Mouse (Mus musculus) kidney, postnatal 10 days (tissue): ENCODE results near the gene Midn.
A peak's percentile ranks its signal among the peaks of the same experiment; 100 is the strongest.

Source experiments
- DNase-seq: peaks from one replicate; pipeline ENCODE4 v3.0.0; 2021; ENCODE audit warnings: mixed read lengths

Midn gene

DNA sequence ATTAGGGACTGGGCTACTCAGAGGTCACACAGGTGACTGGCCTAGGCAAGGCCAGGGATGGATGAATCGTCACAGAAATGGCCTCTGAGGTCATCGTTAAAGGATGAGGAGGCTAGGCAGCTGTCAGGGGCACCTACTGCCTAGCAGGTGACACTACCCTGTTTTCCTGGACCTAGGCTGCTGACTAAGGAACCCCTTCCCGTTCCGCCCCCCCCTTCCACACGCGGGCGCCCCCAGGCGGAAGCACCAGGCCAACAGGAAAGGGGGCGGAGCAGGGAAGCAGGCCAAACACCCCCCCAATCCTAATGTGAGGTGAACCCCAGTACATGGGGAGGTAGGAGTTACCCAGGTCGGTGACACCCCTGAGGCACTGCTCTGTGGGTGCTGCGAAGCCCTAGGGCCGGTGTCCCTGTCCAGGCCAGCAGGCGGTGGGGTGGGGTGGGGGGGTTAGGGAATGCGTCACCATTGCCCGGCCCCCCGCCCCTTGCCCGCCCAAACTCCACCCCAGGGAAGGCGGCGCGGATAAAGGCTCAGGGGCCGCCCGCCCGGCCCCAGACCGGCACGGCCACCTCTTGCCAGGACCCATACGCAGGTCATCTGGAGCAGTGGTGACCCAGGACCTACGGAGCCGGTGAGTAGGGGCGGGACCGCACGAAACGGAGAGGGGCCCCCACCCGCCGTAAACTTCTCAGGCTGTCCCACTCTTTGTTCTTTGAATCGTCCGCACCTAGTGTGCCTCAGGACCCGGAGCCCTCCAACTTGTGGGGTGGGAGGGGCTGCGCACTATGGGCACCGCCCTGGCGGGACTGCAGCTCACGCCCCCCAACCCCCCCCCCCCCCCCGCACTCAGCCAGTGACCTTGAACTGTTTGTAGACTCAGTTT, at the start of gene Midn:
Gene Midn (plus strand): TSS at position 554 of the 883 bp plus-strand sequence.
- DNase-seq: peak; percentile 93

DNA sequence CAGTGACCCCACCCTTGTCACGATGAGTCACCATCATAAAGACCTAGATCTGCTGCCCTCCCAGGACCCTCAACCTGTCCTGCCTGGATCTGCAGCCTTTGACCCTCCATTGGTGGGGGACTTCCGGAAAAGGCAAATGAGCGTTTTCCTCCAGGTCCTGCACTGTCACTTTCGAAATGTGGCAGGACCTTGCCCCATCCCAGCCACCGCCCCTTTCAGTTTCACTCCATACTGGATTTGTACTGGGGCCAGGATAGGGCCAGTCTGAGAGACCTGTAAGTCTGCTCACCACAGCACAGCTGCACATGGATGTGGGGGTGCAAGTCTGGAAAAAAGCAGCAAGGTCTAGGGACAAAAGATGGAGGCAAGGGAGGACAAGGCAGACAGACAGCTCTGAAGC, 49.4 kb upstream of the Midn start:
- DNase-seq: peak; percentile 27

DNA sequence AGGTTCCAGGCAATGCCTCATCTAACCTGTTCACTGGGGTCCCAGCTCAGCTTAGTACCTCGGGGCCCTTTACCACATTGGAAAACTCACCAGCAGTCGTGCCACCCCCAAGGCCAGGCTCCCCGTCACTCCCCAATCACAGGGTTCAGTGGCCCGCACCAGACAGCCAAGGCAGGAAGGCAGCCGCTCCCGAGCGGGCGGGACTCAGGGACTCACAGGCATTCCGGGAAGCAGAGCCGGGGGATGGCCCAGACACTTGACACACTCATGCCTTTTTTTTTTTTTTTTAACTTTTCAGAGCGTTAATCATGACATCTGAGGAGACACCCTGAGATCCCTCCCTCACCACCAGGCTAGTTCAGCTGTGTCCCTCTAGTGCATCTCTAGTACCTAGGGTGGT, 47.1 kb upstream of the Midn start:
- DNase-seq: peak; percentile 70

GRCm38 (mm10) chr10:80102216-80102915, 45.7 kb upstream of the Midn start:
- DNase-seq: peak; percentile 95

GRCm38 (mm10) chr10:80103032-80103431, 45.0 kb upstream of the Midn start:
- no peak for DNase-seq

DNA sequence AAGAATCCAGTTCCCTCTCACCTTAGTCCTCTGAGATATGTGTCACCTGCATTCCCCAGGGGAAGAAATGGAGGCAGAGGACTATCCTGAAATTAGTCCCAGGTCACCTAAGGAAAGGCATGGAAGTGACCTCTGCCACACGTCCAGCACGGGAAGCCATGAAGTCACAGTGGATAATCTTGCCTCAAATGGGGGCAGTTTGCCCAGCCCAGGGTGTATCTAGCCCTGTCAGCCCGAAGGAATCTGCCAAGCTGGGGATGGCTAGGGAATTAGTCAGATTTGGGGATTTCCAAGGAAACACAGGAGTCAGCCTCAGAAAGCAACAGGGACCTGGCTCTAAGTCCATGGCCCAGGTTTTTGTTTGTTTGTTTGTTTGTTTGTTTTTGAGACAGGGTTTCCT, 43.9 kb upstream of the Midn start:
- no peak for DNase-seq

DNA sequence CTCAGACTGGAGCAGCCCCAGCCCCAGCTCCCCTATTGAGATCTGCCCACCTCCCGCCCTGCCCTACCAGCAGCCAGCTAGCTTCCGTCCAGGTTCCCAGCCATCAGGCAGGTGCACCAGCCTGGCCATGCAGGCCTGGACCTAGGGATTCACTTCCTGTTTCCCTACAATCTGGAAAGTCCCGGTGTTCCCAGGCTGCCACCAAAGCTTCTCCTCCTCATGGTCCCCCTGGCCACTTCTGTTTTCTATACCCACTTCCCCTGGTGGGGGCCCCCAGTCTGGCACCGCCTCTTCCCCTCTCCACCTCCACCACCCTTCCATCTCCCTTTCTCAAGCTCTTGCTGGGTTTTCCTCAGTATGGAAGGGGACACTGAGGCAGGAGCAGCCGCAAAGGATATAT, 42.6 kb upstream of the Midn start, which contains the start of gene Sbno2:
Gene Sbno2 (minus strand): TSS at position 112 of the 400 bp plus-strand sequence.
- DNase-seq: no peak

DNA sequence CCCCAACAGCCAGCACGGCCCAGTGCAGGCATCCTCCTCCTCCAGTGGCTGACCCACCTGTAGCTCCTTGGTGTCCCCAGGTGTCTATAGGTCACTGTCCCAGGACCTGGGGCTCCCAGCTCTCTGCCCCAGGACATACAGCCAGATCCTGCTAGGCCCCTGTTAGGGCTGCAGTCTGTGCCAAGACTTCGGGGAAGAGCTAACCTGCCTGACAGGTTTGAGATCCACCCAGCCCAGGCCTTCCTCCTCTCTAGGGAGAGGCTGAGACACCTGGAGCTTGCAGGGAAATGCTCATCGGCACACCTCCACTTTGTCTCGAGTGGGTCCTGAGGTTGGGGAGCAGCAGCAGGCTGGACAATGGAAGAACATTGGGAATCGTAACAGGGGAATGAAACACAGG, 42.1 kb upstream of the Midn start:
- DNase-seq: no peak

GRCm38 (mm10) chr10:80107678-80108077, 40.4 kb upstream of the Midn start:
- peak; percentile 54 for DNase-seq

DNA sequence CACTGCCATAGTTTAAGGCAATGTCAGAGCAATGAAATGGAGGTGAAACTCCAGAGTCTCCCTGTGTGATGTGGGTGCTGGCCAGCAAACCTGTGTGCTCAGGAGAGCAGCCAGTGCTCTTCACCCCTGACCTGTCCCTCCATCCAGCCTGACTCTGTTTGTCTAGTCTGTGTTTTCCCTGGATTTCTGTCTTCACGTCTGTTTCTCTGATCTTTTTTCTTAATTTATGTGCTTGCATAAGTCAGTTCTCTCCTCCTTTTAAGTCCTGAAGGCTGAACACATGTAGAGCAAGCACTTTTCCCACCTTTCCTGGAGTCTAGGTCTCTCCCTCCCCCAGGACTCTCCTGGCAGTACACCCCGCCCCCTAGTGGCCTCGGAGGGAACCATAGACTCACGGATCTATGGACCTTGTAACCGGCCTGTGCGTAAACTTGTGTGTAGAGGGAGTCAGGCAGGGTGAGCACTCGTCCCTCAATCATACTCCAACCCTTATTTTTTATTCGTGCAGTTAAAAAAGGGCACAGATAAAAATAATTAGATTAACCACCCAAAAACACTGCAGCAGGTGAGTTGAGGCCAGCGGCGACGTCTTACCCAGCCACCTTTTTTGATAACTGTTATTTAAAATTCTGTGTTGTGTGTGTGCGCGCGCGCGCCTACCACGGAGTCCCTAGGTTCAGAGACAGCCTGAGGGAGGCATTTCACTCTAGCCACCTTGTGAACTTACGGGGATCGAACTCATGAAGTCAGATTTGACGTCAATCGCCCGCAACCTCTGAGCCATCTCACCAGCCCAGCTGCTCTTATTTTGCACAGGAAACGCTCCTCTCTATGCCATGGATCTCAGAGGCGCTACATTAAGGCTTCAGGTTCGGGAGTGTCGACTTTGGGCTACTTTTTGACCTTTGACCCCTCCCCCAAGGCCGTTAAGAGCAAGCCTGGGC, 33.5 kb upstream of the Midn start:
- DNase-seq: peak; percentile 97

DNA sequence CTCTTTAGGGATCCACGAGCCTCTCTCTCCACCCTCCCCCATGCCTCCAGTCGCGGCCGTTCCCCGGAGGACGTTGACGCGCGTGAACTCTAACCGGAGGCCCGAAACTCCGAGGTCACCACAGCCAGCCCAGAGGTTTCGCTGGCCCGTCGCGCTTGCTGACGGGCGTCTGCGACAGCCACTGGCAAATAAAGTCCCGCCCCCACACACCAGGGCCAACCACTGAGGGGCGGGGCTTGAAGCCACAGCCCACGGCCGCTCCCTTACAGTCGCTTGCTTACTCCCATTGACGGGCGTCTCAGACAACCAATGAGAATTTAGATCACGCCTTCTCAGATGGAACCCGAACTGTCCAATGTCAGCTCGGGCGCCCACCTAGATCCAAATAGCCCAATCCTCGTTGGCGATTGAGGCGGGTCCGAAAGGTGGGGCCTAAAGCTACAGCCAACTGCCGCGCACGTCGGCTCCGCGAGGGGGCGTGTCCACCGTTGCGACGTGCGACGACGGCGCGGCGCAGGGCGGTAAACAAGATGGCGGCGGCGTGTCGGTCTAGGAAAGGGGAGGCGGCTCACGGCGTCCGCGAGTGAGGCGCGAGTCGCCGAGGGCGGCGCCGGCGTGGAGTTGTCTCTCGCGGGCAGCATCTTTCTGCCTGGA, 32.7 kb upstream of the Midn start, which contains the start of gene Stk11:
Gene Stk11 (plus strand): TSS at position 514 of the 654 bp plus-strand sequence.
- peak; percentile 100 for DNase-seq

DNA sequence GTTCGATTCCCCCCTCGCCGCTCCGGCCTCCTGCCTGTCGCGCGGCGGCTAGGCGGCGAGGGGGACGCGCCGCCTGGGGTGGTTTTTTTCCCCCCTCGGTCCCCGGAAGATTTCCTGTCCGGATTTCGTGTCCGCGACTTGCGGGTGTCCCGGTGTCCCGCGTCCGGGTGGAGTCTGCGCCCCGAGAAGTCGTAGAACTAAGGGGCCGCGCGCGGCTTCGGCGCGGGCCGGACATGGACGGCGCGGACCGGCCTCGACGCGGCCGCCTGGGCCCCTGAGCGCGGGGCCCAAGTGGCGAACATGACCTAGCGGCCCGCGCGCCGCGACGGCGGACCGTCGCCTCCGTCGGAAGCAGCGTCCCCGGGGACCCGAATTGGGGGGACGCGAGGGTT, 32.1 kb upstream of the Midn start:
- DNase-seq: no peak

GRCm38 (mm10) chr10:80116563-80116926, 31.5 kb upstream of the Midn start:
- peak; percentile 50 for DNase-seq

- peak; percentile 63 for DNase-seq
These were observed 31.0 kb upstream of the Midn start for GRCm38 (mm10) chr10:80116927-80117691.

GRCm38 (mm10) chr10:80117736-80118135, 30.3 kb upstream of the Midn start:
- no peak for DNase-seq

DNA sequence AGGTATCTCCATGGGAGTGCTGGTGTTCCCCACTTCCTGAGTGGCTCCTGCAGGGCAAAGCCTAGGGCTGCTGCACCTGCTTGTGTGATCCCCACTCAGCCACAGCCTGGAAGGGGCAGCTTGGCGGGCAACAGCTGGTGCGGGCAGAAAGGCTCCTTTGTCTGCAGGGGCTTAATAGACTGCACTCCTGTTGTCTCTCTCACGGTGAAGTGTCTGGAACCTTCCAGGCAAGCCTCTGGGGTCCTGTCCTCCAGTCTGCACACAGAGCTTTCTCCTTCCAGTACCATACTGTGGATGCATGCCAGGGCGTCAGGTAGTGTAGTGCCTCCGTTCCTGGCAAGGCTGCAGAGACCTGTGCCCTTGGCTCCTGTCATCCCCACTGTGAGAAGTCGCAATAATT, 29.5 kb upstream of the Midn start:
- no peak for DNase-seq

GRCm38 (mm10) chr10:80120146-80120545, 27.9 kb upstream of the Midn start:
- DNase-seq: no peak

DNA sequence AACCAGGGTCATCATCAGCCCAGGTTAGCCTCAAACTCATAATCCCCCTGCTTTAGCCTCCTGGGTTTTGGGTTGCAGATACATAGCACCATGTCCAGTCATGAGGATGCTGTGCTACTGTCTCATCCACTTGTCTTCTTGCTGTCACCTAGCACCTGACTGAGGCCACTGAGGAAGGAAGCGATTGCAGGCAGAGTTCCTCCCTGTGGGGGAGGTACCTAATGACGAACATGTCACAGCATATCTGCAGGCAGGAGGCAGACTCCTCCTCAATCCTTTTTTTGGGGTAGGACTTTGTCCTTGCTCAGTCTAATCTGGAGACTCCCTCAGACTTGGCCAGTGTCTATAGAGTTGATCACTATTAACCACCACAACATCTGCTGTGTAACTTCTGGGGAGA, 26.4 kb upstream of the Midn start:
- DNase-seq: no peak

DNA sequence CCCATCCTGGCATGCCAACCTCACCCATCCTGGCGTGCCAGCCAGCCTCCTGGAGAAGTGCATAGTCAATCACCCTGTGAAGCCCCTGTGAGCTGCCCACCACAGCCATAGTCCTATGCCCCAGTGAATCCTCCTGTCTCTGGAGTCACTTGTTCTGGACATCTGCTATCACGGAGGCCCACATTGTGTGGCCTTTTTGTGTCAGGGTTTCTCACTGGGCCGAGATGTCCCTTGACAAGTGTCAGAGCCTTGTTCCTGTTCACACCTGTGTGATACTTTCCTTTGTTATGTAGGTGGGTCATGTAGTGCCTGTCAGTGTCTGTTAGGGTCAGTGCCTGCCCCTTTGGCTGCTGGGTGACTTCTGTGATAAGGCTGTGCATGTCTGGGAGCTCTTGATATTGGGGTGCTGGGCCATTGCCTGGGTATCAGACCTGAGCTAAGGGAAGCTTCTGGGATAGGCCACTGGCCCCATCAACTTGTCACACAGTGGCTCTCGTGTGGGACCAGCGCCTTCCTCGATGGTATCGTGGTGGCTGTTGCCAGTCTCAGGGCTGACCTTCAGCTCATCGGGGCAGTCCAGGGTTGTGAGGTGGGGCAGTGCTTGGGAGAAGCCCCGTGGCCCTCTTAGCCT, 24.0 kb upstream of the Midn start:
- no peak for DNase-seq

GRCm38 (mm10) chr10:80127920-80128319, 20.2 kb upstream of the Midn start:
- DNase-seq: no peak

DNA sequence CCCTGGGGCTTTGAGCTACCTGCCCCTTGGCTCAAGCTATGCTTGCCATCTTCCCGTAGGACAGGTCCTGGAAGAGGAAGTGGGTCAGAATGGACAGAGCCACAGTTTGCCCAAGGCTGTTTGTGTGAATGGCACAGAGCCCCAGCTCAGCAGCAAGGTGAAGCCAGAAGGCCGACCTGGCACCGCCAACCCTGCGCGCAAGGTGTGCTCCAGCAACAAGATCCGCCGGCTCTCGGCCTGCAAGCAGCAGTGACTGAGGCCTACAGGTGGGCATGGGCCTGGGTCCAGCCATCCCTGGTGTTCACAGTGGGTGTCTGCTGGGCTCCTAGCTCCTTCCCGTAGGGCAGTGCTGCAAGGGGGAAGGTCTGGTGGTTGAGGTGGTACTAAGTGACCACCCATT, 18.2 kb upstream of the Midn start:
- DNase-seq: no peak
